Mouse (Mus musculus): ENCODE measurements around the gene Dram2.
"Not testable (repeated sequence)": the region's sequence is repeated elsewhere in the genome, so short reads cannot be mapped to it uniquely, and the experiment has no call there.

Gene Dram2

GRCm38 (mm10) chr3:106547171-106547923 lies at the start of gene Dram2, which contains the start of gene Cept1:
Gene Dram2, plus strand, starts transcription at chr3:106547798.
Gene Cept1, minus strand, starts transcription at chr3:106547802.
- in situ Hi-C loops (cut with MboI; ENCODE audit: low sequenced_read_pairs) = no loop called here

- in situ Hi-C loops (cut with MboI; ENCODE audit: low sequenced_read_pairs) = no loop called here
These were observed 47.1 kb upstream of the Dram2 start for GRCm38 (mm10) chr3:106500510-106500909.

- in situ Hi-C loops (cut with MboI; ENCODE audit: low sequenced_read_pairs) = no loop called here
These were observed 44.7 kb upstream of the Dram2 start for GRCm38 (mm10) chr3:106502892-106503291.

GRCm38 (mm10) chr3:106510669-106511068 lies 36.9 kb upstream of the Dram2 start:
- in situ Hi-C loops (cut with MboI; ENCODE audit: low sequenced_read_pairs) = no loop called here

GRCm38 (mm10) chr3:106515016-106515415 lies 32.6 kb upstream of the Dram2 start:
- in situ Hi-C loops (cut with MboI; ENCODE audit: low sequenced_read_pairs) = no loop called here

- in situ Hi-C loops (cut with MboI; ENCODE audit: low sequenced_read_pairs) = no loop called here
These were observed 24.9 kb upstream of the Dram2 start for GRCm38 (mm10) chr3:106522730-106523129.

- in situ Hi-C loops (cut with MboI; ENCODE audit: low sequenced_read_pairs) = no loop called here
These were observed 21.2 kb upstream of the Dram2 start for GRCm38 (mm10) chr3:106526411-106526810.

GRCm38 (mm10) chr3:106528032-106528431 lies 19.6 kb upstream of the Dram2 start:
- in situ Hi-C loops (cut with MboI; ENCODE audit: low sequenced_read_pairs) = no loop called here

GRCm38 (mm10) chr3:106533277-106533676 lies 14.3 kb upstream of the Dram2 start:
- in situ Hi-C loops (cut with MboI; ENCODE audit: low sequenced_read_pairs) = no loop called here

- in situ Hi-C loops (cut with MboI; ENCODE audit: low sequenced_read_pairs) = no loop called here
These were observed 2.8 kb upstream of the Dram2 start for GRCm38 (mm10) chr3:106544721-106545316.

GRCm38 (mm10) chr3:106547924-106548539 lies 434 bp downstream of the Dram2 start:
- in situ Hi-C loops (cut with MboI; ENCODE audit: low sequenced_read_pairs) = no loop called here

- in situ Hi-C loops (cut with MboI; ENCODE audit: low sequenced_read_pairs) = no loop called here
These were observed 1.4 kb downstream of the Dram2 start for GRCm38 (mm10) chr3:106548971-106549370.

GRCm38 (mm10) chr3:106553411-106553810 lies 5.8 kb downstream of the Dram2 start:
- in situ Hi-C loops (cut with MboI; ENCODE audit: low sequenced_read_pairs) = no loop called here

GRCm38 (mm10) chr3:106555743-106556250 lies 8.2 kb downstream of the Dram2 start:
- in situ Hi-C loops (cut with MboI; ENCODE audit: low sequenced_read_pairs) = no loop called here

GRCm38 (mm10) chr3:106558271-106558670 lies 10.7 kb downstream of the Dram2 start:
- in situ Hi-C loops (cut with MboI; ENCODE audit: low sequenced_read_pairs) = no loop called here

GRCm38 (mm10) chr3:106565876-106566275 lies 18.3 kb downstream of the Dram2 start:
- in situ Hi-C loops (cut with MboI; ENCODE audit: low sequenced_read_pairs) = no loop called here

GRCm38 (mm10) chr3:106573191-106573590 lies 25.6 kb downstream of the Dram2 start:
- in situ Hi-C loops (cut with MboI; ENCODE audit: low sequenced_read_pairs) = no loop called here

GRCm38 (mm10) chr3:106579296-106579695 lies 31.7 kb downstream of the Dram2 start:
- in situ Hi-C loops (cut with MboI; ENCODE audit: low sequenced_read_pairs) = no loop called here

- in situ Hi-C loops (cut with MboI; ENCODE audit: low sequenced_read_pairs) = not testable (repeated sequence)
These were observed 46.0 kb downstream of the Dram2 start for GRCm38 (mm10) chr3:106593631-106594030.

GRCm38 (mm10) chr3:106618103-106618502 lies 70.5 kb downstream of the Dram2 start:
- in situ Hi-C loops (cut with MboI; ENCODE audit: low sequenced_read_pairs) = no loop called here

Data from CH12F3 (cell line).